Mouse (Mus musculus) Patski (cell line): Measurements from ENCODE around the gene Cdc37. TPM values are rescaled to one million over a fixed set of nuclear protein-coding genes. Genes with fewer than 3 reads are reported as not detected.

Source experiments
- ATAC-seq: fragments of 100-300 bp; one replicate; pipeline ENCODE4 v1.8.0; 2021
- CTCF ChIA-PET: fragments of 350-600 bp; sonication (Branson Sonifier 250); formaldehyde crosslinking; loops from one replicate; lab custom pipeline; 2022; ENCODE audit warnings: inconsistent platforms; lab: Charles Lee
- POLR2A ChIA-PET: fragments of 350-600 bp; sonication (Branson Sonifier 250); formaldehyde crosslinking; loops from one replicate; lab custom pipeline; 2022; ENCODE audit warnings: antibody characterized with exemption, inconsistent platforms; lab: Charles Lee
- DNase-seq: peaks from one replicate; pipeline ENCODE4 v3.0.0-alpha.2; 2011; ENCODE audit warnings: low read depth, low spot score
- H3K27me3 ChIP-seq: fragments of 371-371 bp; one replicate; pipeline ENCODE4 v1.5.1; 2021
- CTCF ChIP-seq: fragments of 100-300 bp; IDR thresholded peaks from one replicate; pipeline ENCODE4 v1.5.1; 2021
- in situ Hi-C: fragments of 300-500 bp; cut with MboI; formaldehyde crosslinking; loops from 3 replicates; pipeline ENCODE4 v1.11.1; 2018; ENCODE audit warnings: low pct_unique_long_range_greater_than_20kb, mixed read lengths
- polyA plus RNA-seq: library from polyadenylated mRNA; unstranded; gene quantifications from one replicate; pipeline ENCODE4 v1.2.3, GENCODE M21; 2021

The Cdc37 gene
- polyA plus RNA-seq, 1 experiment from 2014 or later, result 312 TPM

DNA sequence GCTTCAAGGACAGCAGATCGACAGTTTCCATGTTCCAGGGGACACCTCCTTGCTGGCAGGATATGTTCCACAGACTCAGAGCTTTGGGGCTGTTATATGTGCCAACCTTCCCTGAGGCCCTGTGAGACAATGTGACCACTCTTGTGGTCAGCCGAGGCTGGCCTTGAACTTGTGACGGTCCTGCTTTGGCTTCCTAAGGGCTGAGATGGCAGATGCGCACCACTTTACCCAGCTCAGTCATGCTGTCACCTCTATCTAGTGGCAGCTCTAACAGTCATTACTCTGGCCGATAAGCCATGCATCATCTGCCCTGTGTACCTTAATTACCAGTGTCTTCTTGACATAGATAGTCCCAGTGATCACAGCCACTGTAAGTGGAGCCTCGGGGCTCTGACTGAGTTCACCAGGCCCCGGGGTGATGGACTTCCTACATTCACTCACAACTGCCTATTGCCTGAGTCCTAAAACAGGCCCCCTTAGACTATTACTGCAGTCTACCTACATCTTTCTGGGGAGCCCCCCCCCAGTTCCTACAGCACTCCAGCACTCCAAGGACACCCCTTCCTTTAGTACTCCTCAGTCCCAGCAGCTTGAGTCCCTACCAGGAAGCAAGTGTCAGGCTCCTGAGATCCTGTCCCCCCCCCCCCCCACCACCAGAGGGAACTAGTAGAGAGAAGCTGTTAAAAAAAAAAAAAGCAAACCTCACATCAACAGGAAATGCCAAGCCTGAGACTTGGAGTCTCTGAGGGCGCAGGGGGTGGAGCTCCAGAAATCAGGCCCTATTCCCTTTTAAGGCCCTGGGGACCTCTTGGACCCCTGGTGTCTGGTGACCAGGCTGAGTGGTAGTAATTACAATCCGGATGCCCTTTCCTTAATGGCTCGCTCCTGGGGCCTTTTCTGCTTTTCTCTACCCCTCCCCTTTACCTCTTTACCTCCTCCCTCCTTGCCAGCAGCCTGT lies 17.6 kb upstream of the Cdc37 start:
- H3K27me3 ChIP-seq, result no peaks in the 10 kb centered on the region
- no peak for ATAC-seq
- no peak for DNase-seq
- ChIA-PET CTCF (interaction anchor here (1.1 to 3.7 kb wide), 8 partner anchors 9 to 70 kb away, joined by 4 to 18 read pairs (median 7); no protein-coding TSS in a partner anchor), POLR2A (interaction anchor here (0.6 kb wide), 1 partner anchor 26 kb away, joined by 3 read pairs; no protein-coding TSS in a partner anchor)
- no peak for TF ChIP-seq CTCF
- in situ Hi-C loops, result no loop called here

DNA sequence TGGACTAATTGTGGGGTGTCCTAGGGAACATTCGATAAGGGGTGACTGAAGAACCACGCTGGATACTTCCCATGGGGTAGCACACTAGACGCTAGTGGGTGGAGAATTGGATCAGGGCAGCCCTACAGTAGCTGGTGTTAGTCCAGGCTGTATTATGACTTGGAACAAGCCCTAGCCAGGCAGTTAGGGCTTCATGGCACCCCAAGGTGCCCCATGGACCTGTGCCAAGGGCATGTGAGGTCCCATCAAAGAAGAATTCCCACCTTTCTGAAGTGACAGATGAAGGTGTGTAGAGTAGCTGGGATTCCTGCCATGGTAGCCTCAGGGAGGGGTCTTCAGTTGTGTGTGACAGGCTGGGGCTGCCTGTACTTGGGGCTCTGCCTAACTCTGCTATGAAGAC lies 16.7 kb upstream of the Cdc37 start:
- POLR2A ChIA-PET, result no interaction called here
- no peak for DNase-seq
- TF ChIP-seq CTCF, result no peak
- H3K27me3 ChIP-seq, result no peaks in the 10 kb centered on the region
- CTCF ChIA-PET, result interaction anchor here (1.3 to 3.7 kb wide), 4 partner anchors 14 to 54 kb away, joined by 4 to 18 read pairs (median 10); no protein-coding TSS in a partner anchor
- in situ Hi-C loops, result no loop called here
- no peak for ATAC-seq

DNA sequence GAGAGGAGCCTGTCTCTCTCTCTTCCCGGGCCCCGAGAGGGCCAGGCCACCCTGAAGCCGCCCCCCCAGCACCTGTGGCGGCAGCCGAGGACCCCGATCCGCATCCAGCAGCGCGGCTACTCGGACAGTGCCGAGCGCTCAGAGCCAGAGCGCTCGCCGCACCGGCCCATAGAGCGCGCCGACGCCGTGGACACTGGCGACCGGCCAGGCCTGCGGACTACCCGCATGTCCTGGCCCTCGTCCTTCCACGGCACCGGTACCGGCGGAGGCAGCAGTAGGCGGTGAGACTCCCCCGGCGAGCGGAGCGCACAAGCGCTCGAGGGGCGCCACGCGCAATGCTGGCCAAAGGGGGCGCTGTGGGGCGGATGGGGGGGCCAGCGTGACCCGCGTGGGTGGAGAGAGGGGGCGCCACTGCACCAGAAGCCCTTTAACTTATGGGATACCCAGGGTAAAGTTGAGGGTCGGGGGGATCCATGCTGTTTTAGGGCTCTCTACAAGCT lies 16.2 kb upstream of the Cdc37 start:
- peak; percentile 27 for ATAC-seq
- in situ Hi-C loops, result no loop called here
- CTCF ChIA-PET, result interaction anchor here (1.3 to 3.7 kb wide), 3 partner anchors 14 to 55 kb away, joined by 4 to 18 read pairs (median 14); no protein-coding TSS in a partner anchor
- no peak for DNase-seq
- no peak for TF ChIP-seq CTCF
- H3K27me3 ChIP-seq, result no peaks in the 10 kb centered on the region
- POLR2A ChIA-PET, result no interaction called here

DNA sequence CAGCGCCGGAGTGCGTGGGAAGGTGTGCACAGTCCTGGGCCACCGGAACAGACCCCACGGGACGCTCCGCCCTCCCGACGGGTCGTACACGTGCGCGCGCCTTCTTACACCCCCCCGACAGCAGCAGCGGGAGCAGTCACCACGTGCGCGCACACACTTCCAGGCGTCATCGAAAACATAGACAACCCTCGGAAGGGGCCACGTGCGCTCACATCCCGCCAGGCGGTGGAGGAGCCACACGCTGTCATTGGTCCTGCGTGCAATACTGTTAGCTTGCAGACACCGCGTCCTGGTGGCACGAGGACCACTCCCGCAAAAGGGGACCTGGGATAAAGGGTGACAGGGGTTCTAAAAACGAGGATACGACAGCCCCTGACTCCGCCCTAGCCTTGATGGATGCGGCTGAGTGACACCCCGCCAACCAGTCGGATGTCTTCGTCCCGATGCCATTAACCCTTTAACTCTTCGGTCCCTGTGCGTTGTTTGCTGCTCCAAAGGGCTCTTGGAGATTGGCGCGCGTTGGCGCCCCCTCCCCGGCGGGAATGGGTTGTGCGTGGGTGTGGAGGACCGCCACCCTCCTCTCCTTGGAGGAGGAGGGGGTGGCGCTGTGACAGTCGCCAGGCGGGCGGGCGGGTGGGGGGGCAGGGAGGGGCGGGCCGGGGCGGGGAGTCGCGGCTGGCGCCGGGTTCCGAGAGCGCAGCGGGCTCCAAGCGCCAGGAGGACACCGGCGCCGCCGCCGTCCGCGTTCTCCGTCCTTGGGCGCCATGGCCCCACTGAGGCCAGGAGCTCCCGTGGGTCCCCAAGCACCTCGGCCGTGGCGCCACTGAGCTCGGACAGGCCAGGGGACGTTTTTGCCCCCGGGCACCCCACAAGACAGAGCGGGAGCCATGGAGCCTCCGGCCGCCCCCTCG lies 15.5 kb upstream of the Cdc37 start, which contains the start of gene Pde4a:
Gene Pde4a, plus strand, starts transcription at position 674 of the 911 bp plus-strand sequence.
- DNase-seq, result no peak
- ChIA-PET CTCF (interaction anchor here (3.3 kb wide), 1 partner anchor 13 kb away, joined by 18 read pairs; no protein-coding TSS in a partner anchor), POLR2A (no interaction called here)
- no peaks in the 10 kb centered on the region for H3K27me3 ChIP-seq
- in situ Hi-C loops, result no loop called here
- no peak for TF ChIP-seq CTCF
- no peak for ATAC-seq

DNA sequence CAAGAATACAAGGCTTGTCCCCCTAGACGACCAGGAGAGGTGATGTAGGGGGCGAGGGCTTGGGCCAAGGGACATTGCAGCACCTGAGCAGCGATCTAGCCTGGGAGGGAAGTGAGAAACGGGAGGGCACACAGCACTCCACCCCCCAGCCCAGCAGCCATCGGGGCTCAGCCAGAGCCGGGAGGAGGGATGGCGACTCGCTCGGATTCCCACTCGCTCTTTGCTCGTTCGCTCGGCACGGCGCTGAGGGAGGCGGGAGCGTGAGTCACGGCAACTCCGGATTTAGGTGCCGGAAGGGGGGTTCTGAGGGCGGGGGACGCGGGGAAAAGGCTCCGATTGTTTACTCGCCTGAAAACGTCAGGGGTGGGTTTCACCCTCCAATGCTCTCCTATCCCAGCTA lies 14.3 kb upstream of the Cdc37 start:
- no peak for TF ChIP-seq CTCF
- H3K27me3 ChIP-seq, result no peaks in the 10 kb centered on the region
- ChIA-PET POLR2A (interaction anchor here (0.7 kb wide), 1 partner anchor 66 kb away, joined by 7 read pairs; no protein-coding TSS in a partner anchor), CTCF (interaction anchor here (1.5 kb wide), 1 partner anchor 9 kb away, joined by 3 read pairs; no protein-coding TSS in a partner anchor)
- no peak for DNase-seq
- in situ Hi-C loops, result no loop called here
- ATAC-seq, result no peak

DNA sequence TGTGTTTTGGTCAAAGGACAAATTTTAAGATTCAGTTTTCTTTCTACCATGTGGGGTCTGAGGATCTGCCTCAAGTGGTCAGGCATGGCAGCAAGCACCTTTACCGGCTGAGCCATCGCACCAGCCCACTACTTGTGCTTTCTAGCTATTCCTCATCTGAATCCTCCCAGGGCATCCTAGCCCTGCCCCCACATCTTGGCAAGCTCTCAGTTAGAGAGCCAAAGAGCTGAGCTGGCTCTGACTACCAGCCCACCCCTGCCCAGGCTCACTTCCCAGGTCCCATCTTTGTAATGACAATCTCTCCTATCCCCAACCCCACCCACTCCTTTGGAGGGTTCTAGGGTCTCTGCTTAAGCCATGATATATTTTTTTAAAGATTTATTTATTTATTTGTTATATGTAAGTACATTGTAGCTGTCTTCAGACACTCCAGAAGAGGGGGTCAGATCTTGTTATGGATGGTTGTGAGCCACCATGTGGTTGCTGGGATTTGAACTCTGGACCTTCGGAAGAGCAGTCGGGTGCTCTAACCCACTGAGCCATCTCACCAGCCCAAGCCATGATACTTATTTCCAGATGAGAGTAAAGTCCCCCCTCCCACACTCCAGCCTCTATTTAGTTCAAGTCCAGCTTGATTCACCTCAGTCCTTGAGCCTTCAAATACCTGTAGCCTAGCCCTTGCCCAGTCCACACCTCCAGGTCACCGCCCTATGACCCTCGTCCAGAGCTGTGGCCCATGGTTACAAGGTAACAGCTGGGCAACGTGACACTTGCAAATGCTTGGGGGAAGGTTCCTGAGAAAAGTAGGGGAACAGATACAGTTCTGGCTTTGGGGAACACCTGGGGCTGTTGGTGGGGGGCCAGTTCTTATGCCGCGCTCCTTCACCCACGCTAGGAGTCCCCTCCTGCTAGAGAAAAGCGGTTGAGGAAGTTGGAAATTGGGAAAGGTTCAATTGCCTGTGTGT lies 13.6 kb upstream of the Cdc37 start:
- POLR2A ChIA-PET, result interaction anchor here (0.7 kb wide), 1 partner anchor 65 kb away, joined by 7 read pairs; no protein-coding TSS in a partner anchor
- H3K27me3 ChIP-seq, result no peaks in the 10 kb centered on the region
- no peak for TF ChIP-seq CTCF
- CTCF ChIA-PET, result interaction anchor here (1.5 to 3.2 kb wide), 4 partner anchors 10 to 57 kb away, joined by 3 to 22 read pairs (median 10); no protein-coding TSS in a partner anchor
- in situ Hi-C loops, result no loop called here
- DNase-seq (no peak), ATAC-seq (no peak)

DNA sequence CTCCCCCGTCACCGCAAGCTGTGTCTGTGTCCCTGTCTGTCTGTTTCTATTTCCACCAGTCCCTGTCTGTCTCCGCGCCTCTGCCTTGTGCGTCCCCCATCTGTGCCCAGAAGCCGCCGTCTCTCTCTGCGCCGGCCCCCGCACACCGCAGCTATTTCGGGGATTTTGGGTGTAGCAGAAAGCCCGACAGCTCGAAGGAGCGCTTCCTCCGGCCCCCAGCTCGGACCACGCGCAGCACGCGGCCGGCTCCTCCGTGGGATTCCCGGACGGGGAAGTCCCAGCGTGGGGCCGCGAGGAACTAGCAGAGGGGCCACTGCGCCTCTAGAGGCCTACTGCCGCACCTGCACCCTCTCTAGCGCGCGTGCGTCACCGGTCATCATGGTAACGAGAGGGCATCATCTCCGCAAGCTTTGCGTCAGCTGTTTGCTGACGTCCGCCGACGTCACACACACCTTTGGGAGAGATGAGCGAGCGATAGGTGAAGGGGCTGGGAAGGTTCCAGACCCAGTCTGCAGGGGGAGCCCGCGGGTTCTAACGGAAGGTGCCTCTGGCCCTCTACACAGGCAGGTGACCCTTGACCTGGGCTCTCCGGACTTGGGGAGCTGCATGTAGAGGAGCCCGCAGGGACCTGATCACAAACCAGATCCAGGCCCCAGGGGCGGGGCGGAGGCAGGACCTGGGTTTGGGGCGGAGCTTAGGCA lies 11.6 kb upstream of the Cdc37 start:
- no peak for TF ChIP-seq CTCF
- H3K27me3 ChIP-seq, result no peaks in the 10 kb centered on the region
- DNase-seq (no peak), ATAC-seq (no peak)
- in situ Hi-C loops, result no loop called here
- ChIA-PET POLR2A (interaction anchor here (0.6 kb wide), 1 partner anchor 1122 kb away, joined by 4 read pairs; no protein-coding TSS in a partner anchor), CTCF (interaction anchor here (0.7 to 3.2 kb wide), 5 partner anchors 9 to 262 kb away, joined by 3 to 22 read pairs (median 7); no protein-coding TSS in a partner anchor)

DNA sequence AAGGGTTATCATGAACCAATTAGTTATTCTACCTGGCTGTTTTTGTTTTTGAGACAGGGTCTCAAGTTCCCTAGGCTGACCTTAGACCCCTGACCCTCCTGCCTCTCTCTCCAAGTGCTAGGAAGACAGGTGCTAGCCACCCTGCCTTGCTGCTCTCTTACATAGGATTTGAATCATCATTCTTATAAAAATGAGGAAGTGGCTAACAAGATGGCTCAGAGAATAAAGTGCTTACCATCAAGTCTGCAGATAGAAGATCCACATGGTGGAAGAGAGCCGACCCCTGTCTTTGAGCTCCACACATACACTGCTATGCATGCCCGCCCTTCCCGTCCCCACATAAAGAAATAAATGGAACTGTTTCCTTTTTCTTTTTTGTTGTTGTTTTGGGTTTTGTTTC lies 5.0 kb upstream of the Cdc37 start:
- DNase-seq (no peak), ATAC-seq (no peak)
- POLR2A ChIA-PET, result no interaction called here
- H3K27me3 ChIP-seq, result no peaks in the 10 kb centered on the region
- CTCF ChIA-PET, result interaction anchor here (4.8 kb wide), 1 partner anchor 7 kb away, joined by 22 read pairs; no protein-coding TSS in a partner anchor
- no peak for TF ChIP-seq CTCF
- in situ Hi-C loops, result no loop called here
